Mouse (Mus musculus) liver, embryonic 14.5 days (tissue): ENCODE data around the gene Dab2ip.

Source experiments
- CTCF ChIP-seq: IDR thresholded peaks from 2 replicates; pipeline ENCODE4 v1.5.1; 2016; ENCODE audit warnings: antibody characterized with exemption, low read depth, control low read depth
- EP300 ChIP-seq: IDR thresholded peaks from 2 replicates; pipeline ENCODE4 v1.6.1; 2016; ENCODE audit warnings: antibody characterized with exemption, low read depth

- TF ChIP-seq CTCF (0 out of 2 replicates have a peak, but pooled peaks have one; percentile 15), EP300 (no peak)
These were observed 23.7 kb downstream of the Dab2ip start for GRCm38 (mm10) chr2:35581501-35582340.
